Mouse (Mus musculus) testis, postnatal 14 days (tissue): ENCODE measurements around the gene Tmed2.
A peak's percentile ranks its signal among the peaks of the same experiment; 100 is the strongest.
"Not testable (repeated sequence)": the region's sequence is repeated elsewhere in the genome, so short reads cannot be mapped to it uniquely, and the experiment has no call there.

Source experiments
- DNase-seq: peaks from one replicate; pipeline ENCODE4 v3.0.0; 2021; ENCODE audit warnings: low spot score

Tmed2 gene

GRCm38 (mm10) chr5:124575467-124575866 is 35.0 kb downstream of the Tmed2 start:
- no peak for DNase-seq

GRCm38 (mm10) chr5:124578633-124579317 is 38.3 kb downstream of the Tmed2 start, which contains the start of the genes Eif2b1 and Gtf2h3:
TSS of gene Eif2b1 (minus strand) at chr5:124579131.
TSS of gene Gtf2h3 (plus strand) at chr5:124579140.
- peak; percentile 92 for DNase-seq

- DNase-seq, result no peak
Measured at GRCm38 (mm10) chr5:124582515-124582914, 42.0 kb downstream of the Tmed2 start.

GRCm38 (mm10) chr5:124592768-124593167 is 52.3 kb downstream of the Tmed2 start:
- DNase-seq, result no peak

GRCm38 (mm10) chr5:124598224-124599174 is 58.0 kb downstream of the Tmed2 start:
- DNase-seq, result peak; percentile 96

GRCm38 (mm10) chr5:124599726-124600125 is 59.2 kb downstream of the Tmed2 start:
- DNase-seq, result not testable (repeated sequence)
